Mouse (Mus musculus) limb, embryonic 13.5 days (tissue): ENCODE results near the gene Astn1. TPM values are rescaled to one million over a fixed set of nuclear protein-coding genes. Genes with fewer than 3 reads are reported as not detected.
A peak's percentile ranks its signal among the peaks of the same experiment; 100 is the strongest.

Experiments used
- ATAC-seq: fragments of 200-750 bp; cut with Nextera tagmentation; 2 replicates; pipeline ENCODE4 v1.8.0; 2017; ENCODE audit warnings: low read depth, moderate number of reproducible peaks, moderate TSS enrichment; ENCODE audit not compliant: low FRiP score
- H3K27ac ChIP-seq: fragments of 300-500 bp; sonication (generic); 2 replicates; pipeline ENCODE4 v1.5.1; 2015; ENCODE audit warnings: inconsistent platforms, mild to moderate bottlenecking, moderate library complexity
- H3K27me3 ChIP-seq: fragments of 300-500 bp; sonication (generic); 2 replicates; pipeline ENCODE4 v1.6.1; 2015; ENCODE audit warnings: mild to moderate bottlenecking, inconsistent platforms
- H3K36me3 ChIP-seq: fragments of 300-500 bp; sonication (generic); 2 replicates; pipeline ENCODE4 v1.6.1; 2015; ENCODE audit warnings: inconsistent platforms, mild to moderate bottlenecking, moderate library complexity
- H3K4me1 ChIP-seq: fragments of 300-500 bp; sonication (generic); 2 replicates; pipeline ENCODE4 v1.6.1; 2015; ENCODE audit warnings: inconsistent platforms
- H3K4me2 ChIP-seq: fragments of 300-500 bp; sonication (generic); replicated peaks from 2 replicates; pipeline ENCODE4 v1.6.1; 2015; ENCODE audit warnings: inconsistent platforms, mild to moderate bottlenecking, moderate library complexity
- H3K4me3 ChIP-seq: fragments of 300-500 bp; sonication (generic); 2 replicates; pipeline ENCODE4 v1.5.1; 2015; ENCODE audit warnings: moderate library complexity, mild to moderate bottlenecking, inconsistent platforms
- H3K9ac ChIP-seq: fragments of 300-500 bp; sonication (generic); 2 replicates; pipeline ENCODE4 v1.6.1; 2015; ENCODE audit warnings: mild to moderate bottlenecking, inconsistent platforms
- H3K9me3 ChIP-seq: fragments of 300-500 bp; sonication (generic); 2 replicates; pipeline ENCODE4 v1.6.1; 2016; ENCODE audit warnings: inconsistent platforms
- WGBS: fragments of 180-500 bp; shearing (Covaris S2); methylation state at CpG from one replicate; pipeline ENCODE4 v1.1.7; 2015; 5-methylcytosine and 5-hydroxymethylcytosine counted together
- polyA plus RNA-seq: library from polyadenylated mRNA; unstranded; fragments of >200 nt; fragmentation: Nextera tagmentation; extraction: Ambion mirVana; gene quantifications from 2 replicates; pipeline ENCODE4 v1.2.1, GENCODE M21; 2015

Gene Astn1
- polyA plus RNA-seq = 3.8 and 4.7 TPM in 2 replicates

- Histone ChIP-seq H3K4me1 (peaks cover 20% of the 10 kb centered on the region; the same call in 1 of the 2 replicates), H3K9me3 (no peaks in the 10 kb centered on the region), H3K27ac (no peak within 1 kb of the TSS), H3K4me3 (peak within 1 kb of the TSS; percentile 57), H3K4me2 (peak within 1 kb of the TSS; percentile 79), H3K27me3 (peaks cover 49% of the 10 kb centered on the region), H3K9ac (peak within 1 kb of the TSS; percentile 70), H3K36me3 (no peaks in the 10 kb centered on the region)
- 2% methylated on average over 2 of the region's 2 CpGs for WGBS
- ATAC-seq = no peak
Measured at GRCm38 (mm10) chr1:158361964-158362291, at the start of gene Astn1. TSS of gene Astn1 (plus strand) at chr1:158362273.

GRCm38 (mm10) chr1:158323325-158323724 is 38.7 kb upstream of the Astn1 start:
- 81% methylated on average over 6 of the region's 6 CpGs for WGBS
- Histone ChIP-seq H3K4me1 (no peaks in the 10 kb centered on the region), H3K27me3 (no peaks in the 10 kb centered on the region), H3K9ac (no peak overlapping the region), H3K9me3 (no peaks in the 10 kb centered on the region), H3K27ac (no peak overlapping the region), H3K4me2 (no peak overlapping the region), H3K36me3 (no peaks in the 10 kb centered on the region), H3K4me3 (no peak overlapping the region)
- ATAC-seq = no peak

DNA sequence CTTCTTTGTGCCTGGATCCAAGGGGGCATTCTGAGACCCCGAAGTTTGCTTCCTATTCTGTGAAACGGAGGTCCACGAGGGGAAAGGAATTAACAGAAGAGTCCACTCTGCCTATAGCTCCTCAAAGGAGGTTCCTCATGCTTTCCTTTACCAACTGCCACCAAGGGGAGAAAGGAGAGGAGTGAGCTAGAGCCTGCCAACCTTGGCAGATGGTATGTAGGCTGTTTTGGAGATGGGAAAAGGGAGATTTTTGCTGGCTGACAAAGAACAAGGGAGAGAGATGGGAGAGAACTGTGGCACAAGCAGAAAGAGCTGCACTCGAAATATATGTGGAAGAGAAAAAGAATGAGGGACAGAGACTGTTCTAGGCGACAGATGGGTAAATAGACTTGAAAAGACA is 33.9 kb upstream of the Astn1 start:
- Histone ChIP-seq H3K27ac (no peak overlapping the region), H3K9me3 (no peaks in the 10 kb centered on the region), H3K4me2 (no peak overlapping the region), H3K4me3 (no peak overlapping the region), H3K9ac (no peak overlapping the region), H3K36me3 (no peaks in the 10 kb centered on the region), H3K27me3 (no peaks in the 10 kb centered on the region), H3K4me1 (no peaks in the 10 kb centered on the region)
- ATAC-seq = no peak
- WGBS = 86% methylated on average over 5 of the region's 5 CpGs

GRCm38 (mm10) chr1:158328839-158329238 is 33.2 kb upstream of the Astn1 start:
- no peaks in the 10 kb centered on the region for H3K36me3 ChIP-seq
- WGBS = 85% methylated on average over 2 of the region's 2 CpGs
- no peak overlapping the region for H3K4me3 ChIP-seq
- no peak overlapping the region for H3K9ac ChIP-seq
- no peak for ATAC-seq
- no peaks in the 10 kb centered on the region for H3K4me1 ChIP-seq
- H3K27me3 ChIP-seq = no peaks in the 10 kb centered on the region
- H3K9me3 ChIP-seq = no peaks in the 10 kb centered on the region
- no peak overlapping the region for H3K4me2 ChIP-seq
- no peak overlapping the region for H3K27ac ChIP-seq

- Histone ChIP-seq H3K36me3 (no peaks in the 10 kb centered on the region), H3K4me1 (no peaks in the 10 kb centered on the region)
Measured at GRCm38 (mm10) chr1:158343243-158343714, 18.8 kb upstream of the Astn1 start.

GRCm38 (mm10) chr1:158353656-158354371 is 8.3 kb upstream of the Astn1 start:
- Histone ChIP-seq H3K4me1 (peaks cover 11% of the 10 kb centered on the region; the same call in 1 of the 2 replicates), H3K4me2 (no peak overlapping the region), H3K36me3 (no peaks in the 10 kb centered on the region), H3K9me3 (no peaks in the 10 kb centered on the region), H3K4me3 (no peak overlapping the region), H3K27ac (no peak overlapping the region), H3K9ac (no peak overlapping the region), H3K27me3 (peaks cover 63% of the 10 kb centered on the region)
- 70% methylated on average over 5 of the region's 5 CpGs for WGBS
- no peak for ATAC-seq

More at GRCm38 (mm10) chr1:158343243-158343714, 18.8 kb upstream of the Astn1 start:
- no peaks in the 10 kb centered on the region for H3K9me3 ChIP-seq
- H3K4me2 ChIP-seq = no peak overlapping the region
- H3K9ac ChIP-seq = no peak overlapping the region
- H3K27ac ChIP-seq = no peak overlapping the region
- H3K4me3 ChIP-seq = no peak overlapping the region
- 0 out of 2 replicates have a peak, but pooled peaks cover 3% of the 10 kb centered on the region for H3K27me3 ChIP-seq
- 49% methylated on average over 6 of the region's 6 CpGs for WGBS
- peak; percentile 15; the same call in 1 of the 2 replicates for ATAC-seq

GRCm38 (mm10) chr1:158355177-158356050 is 6.7 kb upstream of the Astn1 start:
- 12% methylated on average over 28 of the region's 28 CpGs for WGBS
- Histone ChIP-seq H3K36me3 (no peaks in the 10 kb centered on the region), H3K9me3 (no peaks in the 10 kb centered on the region), H3K9ac (peak overlapping the region; percentile 13; the same call in 1 of the 2 replicates), H3K4me2 (peak overlapping the region; percentile 82), H3K27me3 (peaks cover 74% of the 10 kb centered on the region), H3K4me3 (peak overlapping the region; percentile 55), H3K27ac (no peak overlapping the region), H3K4me1 (peaks cover 11% of the 10 kb centered on the region; the same call in 1 of the 2 replicates)
- ATAC-seq = no peak

DNA sequence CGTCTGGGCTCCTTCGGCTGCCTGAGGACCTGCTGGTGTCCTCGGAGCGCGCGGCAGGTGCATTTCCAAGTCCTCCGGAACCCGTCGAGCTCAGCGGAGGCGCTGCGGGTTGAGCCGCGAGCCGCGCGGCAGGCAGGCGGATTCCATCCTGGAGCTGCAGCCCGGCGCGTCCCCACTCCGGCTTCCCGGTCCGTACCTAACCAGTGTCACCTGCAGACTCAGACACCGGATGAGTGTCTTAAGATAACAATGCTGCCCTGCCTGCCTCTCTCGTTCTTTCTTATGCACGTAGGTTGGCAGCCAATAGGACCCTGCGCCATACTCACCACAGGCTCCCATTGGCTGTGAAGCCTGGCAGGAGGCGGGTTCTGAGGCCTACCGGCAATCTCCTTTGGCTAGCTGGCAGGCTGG is 6.0 kb upstream of the Astn1 start, which contains the start of gene Brinp2:
Gene Brinp2 (minus strand): TSS at position 276 of the 411 bp plus-strand sequence.
- H3K9ac ChIP-seq = peak within 1 kb of the TSS; percentile 13; the same call in 1 of the 2 replicates
- peak within 1 kb of the TSS; percentile 82 for H3K4me2 ChIP-seq

GRCm38 (mm10) chr1:158362292-158363101 is 424 bp downstream of the Astn1 start:
- WGBS = under 1% methylated on average over 30 of the region's 37 CpGs
- H3K4me1 ChIP-seq = peaks cover 20% of the 10 kb centered on the region; the same call in 1 of the 2 replicates
- no peak overlapping the region for H3K27ac ChIP-seq
- H3K36me3 ChIP-seq = no peaks in the 10 kb centered on the region
- ATAC-seq = peak; percentile 67
- H3K9me3 ChIP-seq = no peaks in the 10 kb centered on the region
- peak overlapping the region; percentile 70 for H3K9ac ChIP-seq
- H3K4me2 ChIP-seq = peak overlapping the region; percentile 79
- H3K27me3 ChIP-seq = peaks cover 44% of the 10 kb centered on the region
- peak overlapping the region; percentile 57 for H3K4me3 ChIP-seq

More for the DNA sequence above, 6.0 kb upstream of the Astn1 start, which contains the start of gene Brinp2:
- H3K36me3 ChIP-seq = no peaks in the 10 kb centered on the region
- H3K27ac ChIP-seq = no peak within 1 kb of the TSS
- peaks cover 11% of the 10 kb centered on the region; the same call in 1 of the 2 replicates for H3K4me1 ChIP-seq
- peaks cover 78% of the 10 kb centered on the region for H3K27me3 ChIP-seq
- WGBS = 0% methylated on average over 30 of the region's 30 CpGs
- ATAC-seq = peak; percentile 97
- H3K4me3 ChIP-seq = peak within 1 kb of the TSS; percentile 55
- no peaks in the 10 kb centered on the region for H3K9me3 ChIP-seq

GRCm38 (mm10) chr1:158364461-158364860 is 2.4 kb downstream of the Astn1 start:
- Histone ChIP-seq H3K27ac (no peak overlapping the region), H3K4me2 (no peak overlapping the region), H3K9me3 (no peaks in the 10 kb centered on the region), H3K4me3 (no peak overlapping the region), H3K36me3 (no peaks in the 10 kb centered on the region), H3K4me1 (peaks cover 20% of the 10 kb centered on the region; the same call in 1 of the 2 replicates), H3K27me3 (peaks cover 29% of the 10 kb centered on the region), H3K9ac (no peak overlapping the region)
- WGBS = 76% methylated on average over 1 of the region's 1 CpGs
- ATAC-seq = no peak

DNA sequence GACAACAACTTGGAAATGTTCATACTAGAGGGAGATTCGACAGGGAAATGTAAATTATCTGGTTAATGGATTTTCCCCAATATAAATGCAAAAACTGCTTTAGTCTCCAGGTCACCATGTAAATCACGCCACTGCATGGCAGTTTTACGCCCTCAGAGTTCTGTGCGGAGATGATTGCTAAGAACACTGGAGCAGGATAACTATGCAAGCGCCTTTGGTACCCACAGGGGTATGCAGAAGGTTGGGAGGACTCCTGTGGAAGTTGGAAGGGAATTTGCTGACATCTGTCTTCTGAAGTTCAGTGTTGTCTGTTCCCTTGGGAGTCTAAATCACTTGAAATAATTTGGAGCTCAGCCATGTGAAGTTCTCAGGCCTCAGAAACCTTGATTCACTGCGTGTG is 20.2 kb downstream of the Astn1 start:
- WGBS = 59% methylated on average over 6 of the region's 6 CpGs
- ATAC-seq = no peak
- Histone ChIP-seq H3K27ac (no peak overlapping the region), H3K27me3 (no peaks in the 10 kb centered on the region), H3K9me3 (no peaks in the 10 kb centered on the region), H3K9ac (no peak overlapping the region), H3K4me2 (no peak overlapping the region), H3K4me3 (no peak overlapping the region), H3K4me1 (no peaks in the 10 kb centered on the region), H3K36me3 (no peaks in the 10 kb centered on the region)
